Mouse (Mus musculus): ENCODE measurements around the gene Rbm25.

DNA sequence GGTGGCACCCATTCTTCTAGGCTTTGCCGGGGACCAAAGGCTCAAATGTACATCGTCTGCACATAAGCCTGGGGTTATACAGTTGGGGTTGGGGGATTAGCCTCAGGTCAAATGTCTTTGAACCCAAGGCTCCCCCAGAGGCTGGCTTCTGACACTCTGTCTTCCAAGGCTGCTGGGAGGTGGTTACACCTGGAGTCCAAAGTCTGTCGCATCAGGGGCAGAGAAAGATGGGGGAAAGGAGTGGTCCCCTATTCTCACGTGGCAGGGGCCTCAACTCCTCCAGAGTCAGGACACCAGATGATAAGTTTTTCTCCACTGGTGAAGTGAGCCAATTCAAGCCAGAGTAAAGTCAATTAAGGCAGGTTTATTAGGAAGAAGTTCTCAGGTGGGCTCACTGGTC lies 67.6 kb downstream of the Rbm25 start:
- TF ChIP-seq POLR2A (IDR thresholded peaks at IDR 0.05; ENCODE audit: control insufficient read depth, low read depth, low read length): no peak
- no peak for TF ChIP-seq CTCF (IDR thresholded peaks at IDR 0.05; ENCODE audit: control insufficient read depth, insufficient read depth, insufficient replicate concordance, low read depth, low read length)

Measured in testis, adult 2 months (tissue).